Comparison of ENCODE assay signal across 8 mouse cellular contexts in genomic region chr5:108367871-108368332, GRCm38 (mm10). TPM values are rescaled to one million over a fixed set of nuclear protein-coding genes. Genes with fewer than 3 reads are reported as not detected.
A peak's percentile ranks its signal among the peaks of the same experiment; 100 is the strongest.
DNase-seq lines count a peak whose midpoint lies in the region; ATAC-seq and TF ChIP-seq lines count a peak whose summit lies in the region.

Gene Gm42517, minus strand, starts transcription at chr5:108367922.

- peaks cover 13% of the 10 kb centered on the region; the same call in 1 of the 2 replicates for H3K4me1 ChIP-seq in kidney, embryonic 14.5 days (ENCODE audit: control insufficient read depth, insufficient read depth, low read length)
- peaks cover 12% of the 10 kb centered on the region for H3K4me1 ChIP-seq in cortical plate, adult 2 months (ENCODE audit: control insufficient read depth, insufficient read depth, low read length)
- H3K4me1 ChIP-seq in hindbrain, embryonic 11.5 days (replicated peaks; ENCODE audit: control insufficient read depth, insufficient read depth, low read length) = peaks cover 18% of the 10 kb centered on the region
- peaks cover 17% of the 10 kb centered on the region for H3K4me1 ChIP-seq in liver, embryonic 11.5 days (replicated peaks; ENCODE audit: control insufficient read depth, insufficient read depth, low read length)
- peaks cover 5% of the 10 kb centered on the region for H3K4me1 ChIP-seq in small intestine, adult 2 months (ENCODE audit: control insufficient read depth, insufficient read depth, insufficient read length, low read length)

- TF ChIP-seq CTCF in cortical plate, adult 2 months (IDR thresholded peaks at IDR 0.05; ENCODE audit: extremely low read depth, insufficient read depth, low read length) = no peak
- TF ChIP-seq CTCF in small intestine, adult 2 months (IDR thresholded peaks at IDR 0.05; ENCODE audit: extremely low read depth, insufficient read length, insufficient replicate concordance, low read depth, low read length) = no peak

- peak within 1 kb of the TSS; percentile 56 for H3K4me3 ChIP-seq in kidney, embryonic 14.5 days (ENCODE audit: low read length)
- H3K4me3 ChIP-seq in cortical plate, adult 2 months (ENCODE audit: insufficient read depth, low read length) = peak within 1 kb of the TSS; percentile 97
- H3K4me3 ChIP-seq in hindbrain, embryonic 11.5 days (ENCODE audit: low read depth, low read length) = peak within 1 kb of the TSS; percentile 54
- H3K4me3 ChIP-seq in liver, embryonic 11.5 days (ENCODE audit: low read depth, low read length) = peak within 1 kb of the TSS; percentile 58
- peak within 1 kb of the TSS; percentile 58 for H3K4me3 ChIP-seq in small intestine, adult 2 months (ENCODE audit: low read depth, low read length)

- no peak for TF ChIP-seq POLR2A in cortical plate, adult 2 months (IDR thresholded peaks at IDR 0.05; ENCODE audit: extremely low read depth, insufficient read depth, low read length)
- no peak for TF ChIP-seq POLR2A in small intestine, adult 2 months (IDR thresholded peaks at IDR 0.05; ENCODE audit: low read depth, low read length)

- peak within 1 kb of the TSS; percentile 45 for H3K9ac ChIP-seq in kidney, embryonic 14.5 days (ENCODE audit: low read depth, low read length)
- peak within 1 kb of the TSS; percentile 44; the same call in 1 of the 2 replicates for H3K9ac ChIP-seq in hindbrain, embryonic 11.5 days (ENCODE audit: low read depth, low read length)
- H3K9ac ChIP-seq in liver, embryonic 11.5 days (ENCODE audit: low read depth, low read length) = no peak within 1 kb of the TSS

- H3K9me3 ChIP-seq in kidney, embryonic 14.5 days (ENCODE audit: control insufficient read depth, low read length) = no peaks in the 10 kb centered on the region
- H3K9me3 ChIP-seq in hindbrain, embryonic 11.5 days (ENCODE audit: control insufficient read depth, low read length) = no peaks in the 10 kb centered on the region
- no peaks in the 10 kb centered on the region for H3K9me3 ChIP-seq in liver, embryonic 11.5 days (ENCODE audit: control insufficient read depth, low read length)

- peak within 1 kb of the TSS; percentile 97 for H3K4me2 ChIP-seq in kidney, embryonic 14.5 days (replicated peaks; ENCODE audit: low read depth, low read length)
- H3K4me2 ChIP-seq in hindbrain, embryonic 11.5 days (replicated peaks; ENCODE audit: low read depth, low read length) = peak within 1 kb of the TSS; percentile 94
- H3K4me2 ChIP-seq in liver, embryonic 11.5 days = peak within 1 kb of the TSS; percentile 85

- peaks cover 94% of the 10 kb centered on the region for H3K27me3 ChIP-seq in kidney, embryonic 14.5 days (ENCODE audit: control insufficient read depth, insufficient read depth, low read length)
- H3K27me3 ChIP-seq in hindbrain, embryonic 11.5 days (ENCODE audit: control insufficient read depth, insufficient read depth, low read length) = peaks cover 74% of the 10 kb centered on the region
- H3K27me3 ChIP-seq in liver, embryonic 11.5 days (replicated peaks; ENCODE audit: control insufficient read depth, insufficient read depth, low read length) = peaks cover 96% of the 10 kb centered on the region
- peaks cover 64% of the 10 kb centered on the region for H3K27me3 ChIP-seq in small intestine, adult 2 months (ENCODE audit: control insufficient read depth, insufficient read depth, low read length)

- H3K27ac ChIP-seq in kidney, embryonic 14.5 days (ENCODE audit: low read depth, low read length) = no peak within 1 kb of the TSS
- peak within 1 kb of the TSS; percentile 99 for H3K27ac ChIP-seq in cortical plate, adult 2 months (ENCODE audit: insufficient read depth, low read length)
- H3K27ac ChIP-seq in hindbrain, embryonic 11.5 days (ENCODE audit: low read depth, low read length) = no peak within 1 kb of the TSS
- H3K27ac ChIP-seq in liver, embryonic 11.5 days (ENCODE audit: low read depth, low read length) = no peak within 1 kb of the TSS
- no peak within 1 kb of the TSS for H3K27ac ChIP-seq in small intestine, adult 2 months (ENCODE audit: insufficient read depth, low read depth, low read length)

- under 1% methylated on average over 34 of the region's 36 CpGs for WGBS in kidney, embryonic 14.5 days
- WGBS in hindbrain, embryonic 11.5 days = 0% methylated on average over 24 of the region's 36 CpGs
- 2% methylated on average over 14 of the region's 36 CpGs for WGBS in liver, embryonic 11.5 days
- WGBS in small intestine, adult 2 months = 5% methylated on average over 32 of the region's 36 CpGs

- H3K36me3 ChIP-seq in kidney, embryonic 14.5 days (ENCODE audit: control insufficient read depth, insufficient read depth, low read length) = no peaks in the 10 kb centered on the region
- H3K36me3 ChIP-seq in hindbrain, embryonic 11.5 days (ENCODE audit: control insufficient read depth, insufficient read depth, low read length) = no peaks in the 10 kb centered on the region
- H3K36me3 ChIP-seq in liver, embryonic 11.5 days (ENCODE audit: control insufficient read depth, insufficient read depth, low read length) = no peaks in the 10 kb centered on the region
- H3K36me3 ChIP-seq in small intestine, adult 2 months (ENCODE audit: control insufficient read depth, insufficient read depth, low read length) = no peaks in the 10 kb centered on the region

- peak; percentile 40 for ATAC-seq in kidney, embryonic 14.5 days (ENCODE audit: low FRiP score, low TSS enrichment)
- peak; percentile 50; the same call in 1 of the 2 replicates for ATAC-seq in hindbrain, embryonic 11.5 days (ENCODE audit: low FRiP score)
- peak; percentile 24; the same call in 1 of the 2 replicates for ATAC-seq in liver, embryonic 11.5 days (replicated peaks; ENCODE audit: low FRiP score)

- DNase-seq in kidney, adult 11 months = no peak
- peak; percentile 36 for DNase-seq in ES-CJ7 (ENCODE audit: low read depth, low spot score)
- no peak for DNase-seq in hindbrain, embryonic 11.5 days (ENCODE audit: low spot score)
- no peak for DNase-seq in liver, embryonic 11.5 days (ENCODE audit: low spot score)
- no peak for DNase-seq in B cell, adult 2 months

RNA-seq across cellular contexts. Expression of gene Gm42517, which starts in this region (rescaled TPM):
- polyA plus RNA-seq in kidney, embryonic 14.5 days (2014; fragmentation: Nextera tagmentation; extraction: Ambion mirVana) = not detected in 2 replicates
- polyA plus RNA-seq in cortical plate, adult 2 months (2012; rRNA removed) = 57.7 and 58.3 TPM in 2 replicates
- 0.13 and 0.15 TPM in 2 replicates for polyA plus RNA-seq in hindbrain, embryonic 11.5 days (2014; fragmentation: Nextera tagmentation; extraction: Ambion mirVana)
- 0.23 and 0.25 TPM in 2 replicates for polyA plus RNA-seq in liver, embryonic 11.5 days (2014; fragmentation: Nextera tagmentation; extraction: Ambion mirVana)
- polyA plus RNA-seq in small intestine, adult 2 months (2012; rRNA removed) = 0.57 and 0.76 TPM in 2 replicates

Comparison
In these comparisons a context has a peak if more than half of its experiments do, and no peak if none do; other contexts are left out.
1. RNA of gene Gm42517 (polyA plus RNA-seq): 57.7 to 58.3 TPM in cortical plate, adult 2 months; 0.57 to 0.76 TPM in small intestine, adult 2 months, 0.23 to 0.25 TPM in liver, embryonic 11.5 days, 0.13 to 0.15 TPM in hindbrain, embryonic 11.5 days and not detected in kidney, embryonic 14.5 days; every median in the first group is over 10 times any median in the second.
2. Peak in ATAC-seq, H3K4me3 ChIP-seq, H3K9ac ChIP-seq and H3K4me2 ChIP-seq in kidney, embryonic 14.5 days; RNA of the gene not detected or under 1 TPM.
3. Peak in ATAC-seq, H3K4me3 ChIP-seq, H3K9ac ChIP-seq and H3K4me2 ChIP-seq in hindbrain, embryonic 11.5 days; RNA of the gene not detected or under 1 TPM.
4. Peak in ATAC-seq, H3K4me3 ChIP-seq and H3K4me2 ChIP-seq in liver, embryonic 11.5 days; RNA of the gene not detected or under 1 TPM.
5. Peak in every context shown above with its lines, with median percentiles within 50 percentile points of each other: ATAC-seq, H3K4me2 ChIP-seq and H3K4me3 ChIP-seq.